Mouse (Mus musculus): ENCODE results near the gene Pla2g3. TPM values are rescaled to one million over a fixed set of nuclear protein-coding genes. Genes with fewer than 3 reads are reported as not detected.

Pla2g3 gene
- 0.22 and 0.38 TPM in 2 replicates for polyA plus RNA-seq (2015; fragmentation: Nextera tagmentation; extraction: Ambion mirVana)

- H3K4me1 ChIP-seq = peaks cover 5% of the 10 kb centered on the region; the same call in 1 of the 2 replicates
- WGBS = 21% methylated on average over 11 of the region's 11 CpGs
- no peak within 1 kb of the TSS for H3K4me3 ChIP-seq
- no peak for ATAC-seq (ENCODE audit: low FRiP score, low read depth)
- H3K27ac ChIP-seq = no peak within 1 kb of the TSS
- peak within 1 kb of the TSS; percentile 21; the same call in 1 of the 2 replicates for H3K4me2 ChIP-seq (replicated peaks)
- no peaks in the 10 kb centered on the region for H3K9me3 ChIP-seq
- H3K36me3 ChIP-seq = no peaks in the 10 kb centered on the region
- H3K9ac ChIP-seq = 0 out of 2 replicates have a peak within 1 kb of the TSS, but pooled peaks have one; percentile 35
- no peaks in the 10 kb centered on the region for H3K27me3 ChIP-seq
These were observed at the start of gene Pla2g3 for GRCm38 (mm10) chr11:3487952-3488570. TSS of gene Pla2g3 (plus strand) at chr11:3488284.

GRCm38 (mm10) chr11:3441696-3442443 is 46.2 kb upstream of the Pla2g3 start:
- Histone ChIP-seq H3K9ac (no peak overlapping the region), H3K4me3 (no peak overlapping the region), H3K27me3 (no peaks in the 10 kb centered on the region), H3K9me3 (no peaks in the 10 kb centered on the region), H3K4me1 (no peaks in the 10 kb centered on the region), H3K4me2 (replicated peaks) (no peak overlapping the region), H3K27ac (no peak overlapping the region), H3K36me3 (no peaks in the 10 kb centered on the region)
- ATAC-seq (ENCODE audit: low FRiP score, low read depth) = no peak

GRCm38 (mm10) chr11:3442677-3443076 is 45.4 kb upstream of the Pla2g3 start:
- 63% methylated on average over 4 of the region's 4 CpGs for WGBS
- H3K4me1 ChIP-seq = no peaks in the 10 kb centered on the region
- H3K4me2 ChIP-seq (replicated peaks) = no peak overlapping the region
- H3K9ac ChIP-seq = no peak overlapping the region
- H3K4me3 ChIP-seq = no peak overlapping the region
- ATAC-seq (ENCODE audit: low FRiP score, low read depth) = no peak
- H3K27ac ChIP-seq = no peak overlapping the region
- no peaks in the 10 kb centered on the region for H3K9me3 ChIP-seq
- no peaks in the 10 kb centered on the region for H3K36me3 ChIP-seq
- H3K27me3 ChIP-seq = no peaks in the 10 kb centered on the region

GRCm38 (mm10) chr11:3443091-3443490 is 45.0 kb upstream of the Pla2g3 start:
- Histone ChIP-seq H3K9me3 (no peaks in the 10 kb centered on the region), H3K4me1 (no peaks in the 10 kb centered on the region), H3K4me3 (no peak overlapping the region), H3K4me2 (replicated peaks) (no peak overlapping the region), H3K36me3 (no peaks in the 10 kb centered on the region), H3K9ac (no peak overlapping the region), H3K27ac (no peak overlapping the region), H3K27me3 (no peaks in the 10 kb centered on the region)
- no peak for ATAC-seq (ENCODE audit: low FRiP score, low read depth)
- WGBS = 92% methylated on average over 2 of the region's 2 CpGs

GRCm38 (mm10) chr11:3444875-3445274 is 43.2 kb upstream of the Pla2g3 start:
- 87% methylated on average over 8 of the region's 8 CpGs for WGBS
- H3K9me3 ChIP-seq = no peaks in the 10 kb centered on the region
- no peak overlapping the region for H3K4me2 ChIP-seq (replicated peaks)
- no peak overlapping the region for H3K9ac ChIP-seq
- no peaks in the 10 kb centered on the region for H3K27me3 ChIP-seq
- no peak for ATAC-seq (ENCODE audit: low FRiP score, low read depth)
- no peaks in the 10 kb centered on the region for H3K4me1 ChIP-seq
- no peak overlapping the region for H3K4me3 ChIP-seq
- H3K36me3 ChIP-seq = no peaks in the 10 kb centered on the region
- H3K27ac ChIP-seq = no peak overlapping the region

GRCm38 (mm10) chr11:3451701-3452163 is 36.4 kb upstream of the Pla2g3 start:
- Histone ChIP-seq H3K27me3 (no peaks in the 10 kb centered on the region), H3K9me3 (no peaks in the 10 kb centered on the region), H3K4me2 (replicated peaks) (peak overlapping the region; percentile 93), H3K4me1 (peaks cover 17% of the 10 kb centered on the region), H3K36me3 (peaks cover 17% of the 10 kb centered on the region), H3K27ac (peak overlapping the region; percentile 89), H3K9ac (peak overlapping the region; percentile 86), H3K4me3 (peak overlapping the region; percentile 92)
- ATAC-seq (ENCODE audit: low FRiP score, low read depth) = peak; percentile 45
- WGBS = under 1% methylated on average over 20 of the region's 20 CpGs

GRCm38 (mm10) chr11:3452167-3452639 is 35.9 kb upstream of the Pla2g3 start, which contains the start of gene Rnf185:
TSS of gene Rnf185 (minus strand) at chr11:3452363.
- no peaks in the 10 kb centered on the region for H3K27me3 ChIP-seq
- peaks cover 17% of the 10 kb centered on the region for H3K36me3 ChIP-seq
- peak within 1 kb of the TSS; percentile 92 for H3K4me3 ChIP-seq
- H3K4me1 ChIP-seq = peaks cover 17% of the 10 kb centered on the region
- peak; percentile 96 for ATAC-seq (ENCODE audit: low FRiP score, low read depth)
- peak within 1 kb of the TSS; percentile 93 for H3K4me2 ChIP-seq (replicated peaks)
- under 1% methylated on average over 45 of the region's 45 CpGs for whole genome bisulfite sequencing
- H3K27ac ChIP-seq = peak within 1 kb of the TSS; percentile 89
- H3K9me3 ChIP-seq = no peaks in the 10 kb centered on the region
- peak within 1 kb of the TSS; percentile 86 for H3K9ac ChIP-seq

- 0% methylated on average over 9 of the region's 9 CpGs for WGBS
- peaks cover 17% of the 10 kb centered on the region for H3K4me1 ChIP-seq
- H3K36me3 ChIP-seq = peaks cover 17% of the 10 kb centered on the region
- H3K4me2 ChIP-seq (replicated peaks) = peak overlapping the region; percentile 93
- H3K9me3 ChIP-seq = no peaks in the 10 kb centered on the region
- H3K4me3 ChIP-seq = peak overlapping the region; percentile 92
- no peaks in the 10 kb centered on the region for H3K27me3 ChIP-seq
- ATAC-seq (ENCODE audit: low FRiP score, low read depth) = peak; percentile 58
- peak overlapping the region; percentile 89 for H3K27ac ChIP-seq
- peak overlapping the region; percentile 74 for H3K9ac ChIP-seq
These were observed 35.3 kb upstream of the Pla2g3 start for GRCm38 (mm10) chr11:3452769-3453168.

GRCm38 (mm10) chr11:3453467-3453866 is 34.6 kb upstream of the Pla2g3 start:
- Histone ChIP-seq H3K9ac (0 out of 2 replicates have a peak overlapping the region, but pooled peaks have one; percentile 19), H3K36me3 (peaks cover 17% of the 10 kb centered on the region), H3K9me3 (no peaks in the 10 kb centered on the region), H3K27ac (no peak overlapping the region), H3K4me1 (peaks cover 17% of the 10 kb centered on the region), H3K27me3 (no peaks in the 10 kb centered on the region), H3K4me2 (replicated peaks) (peak overlapping the region; percentile 93), H3K4me3 (peak overlapping the region; percentile 92)
- 77% methylated on average over 6 of the region's 6 CpGs for WGBS
- ATAC-seq (ENCODE audit: low FRiP score, low read depth) = no peak

GRCm38 (mm10) chr11:3454506-3454905 is 33.6 kb upstream of the Pla2g3 start:
- Histone ChIP-seq H3K9ac (no peak overlapping the region), H3K4me1 (peaks cover 17% of the 10 kb centered on the region), H3K27ac (no peak overlapping the region), H3K36me3 (peaks cover 17% of the 10 kb centered on the region), H3K4me3 (no peak overlapping the region), H3K4me2 (replicated peaks) (no peak overlapping the region), H3K27me3 (no peaks in the 10 kb centered on the region), H3K9me3 (no peaks in the 10 kb centered on the region)
- 96% methylated on average over 3 of the region's 3 CpGs for WGBS
- no peak for ATAC-seq (ENCODE audit: low FRiP score, low read depth)

GRCm38 (mm10) chr11:3456354-3456753 is 31.7 kb upstream of the Pla2g3 start:
- Histone ChIP-seq H3K9ac (no peak overlapping the region), H3K4me1 (peaks cover 8% of the 10 kb centered on the region), H3K4me2 (replicated peaks) (no peak overlapping the region), H3K27me3 (no peaks in the 10 kb centered on the region), H3K36me3 (peaks cover 17% of the 10 kb centered on the region), H3K9me3 (no peaks in the 10 kb centered on the region), H3K4me3 (no peak overlapping the region), H3K27ac (no peak overlapping the region)
- 30% methylated on average over 1 of the region's 1 CpGs for WGBS
- ATAC-seq (ENCODE audit: low FRiP score, low read depth) = no peak

- Histone ChIP-seq H3K4me2 (replicated peaks) (no peak overlapping the region), H3K36me3 (peaks cover 17% of the 10 kb centered on the region), H3K27ac (no peak overlapping the region), H3K4me1 (peaks cover 3% of the 10 kb centered on the region), H3K4me3 (no peak overlapping the region), H3K9ac (no peak overlapping the region), H3K9me3 (no peaks in the 10 kb centered on the region), H3K27me3 (no peaks in the 10 kb centered on the region)
- 83% methylated on average over 8 of the region's 13 CpGs for WGBS
- ATAC-seq (ENCODE audit: low FRiP score, low read depth) = no peak
These were observed 29.5 kb upstream of the Pla2g3 start for GRCm38 (mm10) chr11:3458428-3459104.
